Mouse (Mus musculus): ENCODE results near the gene Sec14l1. TPM values are rescaled to one million over a fixed set of nuclear protein-coding genes. Genes with fewer than 3 reads are reported as not detected.

Gene Sec14l1
- polyA plus RNA-seq, 1 experiment from 2014 or later: 48.0 TPM

- Histone ChIP-seq H3K4me3 (replicated peaks) (no peak overlapping the region), H3K36me3 (peaks cover 15% of the 10 kb centered on the region), H3K9ac (no peak overlapping the region), H3K27me3 (replicated peaks) (no peaks in the 10 kb centered on the region), H3K4me1 (peaks cover 35% of the 10 kb centered on the region), H3K9me3 (no peaks in the 10 kb centered on the region), H3K4me2 (no peak overlapping the region), H3K27ac (peak overlapping the region; percentile 57)
- 80% methylated on average over 9 of the region's 9 CpGs for WGBS
- ATAC-seq (ENCODE audit: insufficient read depth, low FRiP score, low read depth): peak; percentile 44; the same call in 1 of the 2 replicates
Observed at GRCm38 (mm10) chr11:117138213-117138761, 23.3 kb downstream of the Sec14l1 start.

GRCm38 (mm10) chr11:117138795-117139463, 24.0 kb downstream of the Sec14l1 start:
- no peak overlapping the region for H3K4me3 ChIP-seq (replicated peaks)
- peaks cover 19% of the 10 kb centered on the region for H3K36me3 ChIP-seq
- peak overlapping the region; percentile 57; the same call in 1 of the 2 replicates for H3K27ac ChIP-seq
- no peak overlapping the region for H3K4me2 ChIP-seq
- no peaks in the 10 kb centered on the region for H3K9me3 ChIP-seq
- 76% methylated on average over 12 of the region's 12 CpGs for WGBS
- no peak for ATAC-seq (ENCODE audit: insufficient read depth, low FRiP score, low read depth)
- no peaks in the 10 kb centered on the region for H3K27me3 ChIP-seq (replicated peaks)
- H3K4me1 ChIP-seq: peaks cover 35% of the 10 kb centered on the region
- no peak overlapping the region for H3K9ac ChIP-seq

GRCm38 (mm10) chr11:117141376-117142001, 26.5 kb downstream of the Sec14l1 start:
- Histone ChIP-seq H3K4me1 (peaks cover 16% of the 10 kb centered on the region), H3K4me2 (no peak overlapping the region), H3K4me3 (replicated peaks) (no peak overlapping the region), H3K9ac (no peak overlapping the region), H3K27me3 (replicated peaks) (no peaks in the 10 kb centered on the region), H3K36me3 (peaks cover 44% of the 10 kb centered on the region), H3K9me3 (no peaks in the 10 kb centered on the region), H3K27ac (no peak overlapping the region)
- 89% methylated on average over 18 of the region's 18 CpGs for WGBS
- no peak for ATAC-seq (ENCODE audit: insufficient read depth, low FRiP score, low read depth)

GRCm38 (mm10) chr11:117142507-117142906, 27.5 kb downstream of the Sec14l1 start:
- Histone ChIP-seq H3K4me3 (replicated peaks) (no peak overlapping the region), H3K9me3 (no peaks in the 10 kb centered on the region), H3K4me1 (peaks cover 8% of the 10 kb centered on the region), H3K36me3 (peaks cover 49% of the 10 kb centered on the region), H3K4me2 (no peak overlapping the region), H3K27ac (no peak overlapping the region), H3K9ac (no peak overlapping the region), H3K27me3 (replicated peaks) (no peaks in the 10 kb centered on the region)
- ATAC-seq (ENCODE audit: insufficient read depth, low FRiP score, low read depth): no peak
- WGBS: 69% methylated on average over 4 of the region's 4 CpGs

- Histone ChIP-seq H3K4me3 (replicated peaks) (no peak overlapping the region), H3K9ac (no peak overlapping the region), H3K27ac (no peak overlapping the region), H3K27me3 (replicated peaks) (no peaks in the 10 kb centered on the region), H3K9me3 (no peaks in the 10 kb centered on the region), H3K4me2 (no peak overlapping the region), H3K36me3 (peaks cover 60% of the 10 kb centered on the region), H3K4me1 (peaks cover 3% of the 10 kb centered on the region; the same call in 1 of the 2 replicates)
- ATAC-seq (ENCODE audit: insufficient read depth, low FRiP score, low read depth): no peak
- 88% methylated on average over 14 of the region's 14 CpGs for WGBS
Observed at GRCm38 (mm10) chr11:117145451-117146117, 30.6 kb downstream of the Sec14l1 start.

- WGBS: 90% methylated on average over 6 of the region's 6 CpGs
- Histone ChIP-seq H3K4me1 (peaks cover 3% of the 10 kb centered on the region; the same call in 1 of the 2 replicates), H3K4me2 (no peak overlapping the region), H3K9me3 (no peaks in the 10 kb centered on the region), H3K4me3 (replicated peaks) (no peak overlapping the region), H3K36me3 (peaks cover 65% of the 10 kb centered on the region), H3K27ac (no peak overlapping the region), H3K27me3 (replicated peaks) (no peaks in the 10 kb centered on the region), H3K9ac (no peak overlapping the region)
- no peak for ATAC-seq (ENCODE audit: insufficient read depth, low FRiP score, low read depth)
Observed at GRCm38 (mm10) chr11:117146118-117146506, 31.1 kb downstream of the Sec14l1 start.

- H3K27ac ChIP-seq: no peak overlapping the region
- peaks cover 71% of the 10 kb centered on the region for H3K36me3 ChIP-seq
- H3K9me3 ChIP-seq: no peaks in the 10 kb centered on the region
- 71% methylated on average over 24 of the region's 24 CpGs for WGBS
- no peak for ATAC-seq (ENCODE audit: insufficient read depth, low FRiP score, low read depth)
- H3K27me3 ChIP-seq (replicated peaks): no peaks in the 10 kb centered on the region
- peaks cover 3% of the 10 kb centered on the region; the same call in 1 of the 2 replicates for H3K4me1 ChIP-seq
- no peak overlapping the region for H3K4me3 ChIP-seq (replicated peaks)
- H3K9ac ChIP-seq: no peak overlapping the region
- no peak overlapping the region for H3K4me2 ChIP-seq
Observed at GRCm38 (mm10) chr11:117146776-117147536, 32.0 kb downstream of the Sec14l1 start.

GRCm38 (mm10) chr11:117148893-117149685, 34.1 kb downstream of the Sec14l1 start:
- H3K4me3 ChIP-seq (replicated peaks): no peak overlapping the region
- H3K36me3 ChIP-seq: peaks cover 60% of the 10 kb centered on the region
- no peak overlapping the region for H3K9ac ChIP-seq
- no peak overlapping the region for H3K4me2 ChIP-seq
- H3K4me1 ChIP-seq: peaks cover 6% of the 10 kb centered on the region; the same call in 1 of the 2 replicates
- ATAC-seq (ENCODE audit: insufficient read depth, low FRiP score, low read depth): no peak
- no peak overlapping the region for H3K27ac ChIP-seq
- no peaks in the 10 kb centered on the region for H3K9me3 ChIP-seq
- H3K27me3 ChIP-seq (replicated peaks): no peaks in the 10 kb centered on the region
- 78% methylated on average over 18 of the region's 18 CpGs for WGBS

GRCm38 (mm10) chr11:117150467-117150966, 35.5 kb downstream of the Sec14l1 start:
- Histone ChIP-seq H3K9me3 (no peaks in the 10 kb centered on the region), H3K27me3 (replicated peaks) (no peaks in the 10 kb centered on the region), H3K9ac (no peak overlapping the region), H3K4me1 (peaks cover 12% of the 10 kb centered on the region; the same call in 1 of the 2 replicates), H3K4me2 (no peak overlapping the region), H3K4me3 (replicated peaks) (no peak overlapping the region), H3K27ac (no peak overlapping the region), H3K36me3 (peaks cover 51% of the 10 kb centered on the region)
- 73% methylated on average over 9 of the region's 9 CpGs for WGBS
- ATAC-seq (ENCODE audit: insufficient read depth, low FRiP score, low read depth): no peak

GRCm38 (mm10) chr11:117151461-117151860, 36.5 kb downstream of the Sec14l1 start:
- ATAC-seq (ENCODE audit: insufficient read depth, low FRiP score, low read depth): no peak
- no peaks in the 10 kb centered on the region for H3K9me3 ChIP-seq
- peaks cover 45% of the 10 kb centered on the region for H3K36me3 ChIP-seq
- no peak overlapping the region for H3K9ac ChIP-seq
- H3K4me3 ChIP-seq (replicated peaks): no peak overlapping the region
- no peak overlapping the region for H3K4me2 ChIP-seq
- H3K27me3 ChIP-seq (replicated peaks): no peaks in the 10 kb centered on the region
- WGBS: 89% methylated on average over 7 of the region's 7 CpGs
- H3K4me1 ChIP-seq: peaks cover 18% of the 10 kb centered on the region; the same call in 1 of the 2 replicates
- H3K27ac ChIP-seq: no peak overlapping the region
